Mouse (Mus musculus) urinary bladder, postnatal 36 days (tissue): Measurements from ENCODE around the gene Vdr.

Source experiments
- DNase-seq, 2 experiments: peaks; one replicate each; pipeline ENCODE4 v3.0.0; 2022; ENCODE audit warnings: low spot score in 2 of 2, mixed read lengths in 1 of 2

Vdr gene

GRCm38 (mm10) chr15:97847285-97847684 lies 63.1 kb downstream of the Vdr start:
- DNase-seq, result no peak

DNA sequence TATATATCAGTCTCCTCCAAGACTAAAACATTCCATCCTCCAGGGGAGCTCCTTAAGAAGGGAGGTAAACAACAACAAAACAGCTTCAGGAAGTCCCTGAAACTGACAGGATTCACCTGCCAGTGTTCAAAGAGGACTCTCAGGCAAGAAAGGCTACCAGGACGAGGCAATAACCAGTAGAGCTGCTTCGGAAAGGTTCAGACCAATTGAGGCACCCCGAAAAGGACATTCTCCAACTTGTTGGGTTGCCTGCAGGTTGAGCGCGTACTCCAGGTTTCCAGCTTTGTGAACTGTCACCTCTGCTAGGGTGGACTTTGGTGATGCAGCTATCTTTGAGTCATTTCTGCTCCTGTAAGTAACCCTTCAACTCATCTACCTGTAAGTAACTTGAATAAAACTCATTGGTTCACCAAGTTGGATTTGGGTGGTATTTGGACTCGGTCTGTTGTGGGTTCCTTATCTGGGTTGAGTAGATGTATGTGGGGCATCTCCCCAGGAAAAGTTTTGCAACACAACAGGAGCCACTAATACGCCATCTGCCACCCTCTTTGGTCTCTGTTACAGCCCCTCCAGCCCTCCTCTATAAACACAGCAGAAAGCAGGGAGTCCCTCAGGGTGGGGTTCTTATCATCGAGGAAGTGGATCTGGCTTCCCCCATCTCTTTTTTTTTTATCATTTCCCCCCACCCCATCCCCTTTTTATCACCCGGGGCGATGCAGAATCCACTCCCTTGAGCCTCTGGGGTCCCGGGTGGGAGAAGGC lies 64.1 kb downstream of the Vdr start:
- DNase-seq, result no peak

DNA sequence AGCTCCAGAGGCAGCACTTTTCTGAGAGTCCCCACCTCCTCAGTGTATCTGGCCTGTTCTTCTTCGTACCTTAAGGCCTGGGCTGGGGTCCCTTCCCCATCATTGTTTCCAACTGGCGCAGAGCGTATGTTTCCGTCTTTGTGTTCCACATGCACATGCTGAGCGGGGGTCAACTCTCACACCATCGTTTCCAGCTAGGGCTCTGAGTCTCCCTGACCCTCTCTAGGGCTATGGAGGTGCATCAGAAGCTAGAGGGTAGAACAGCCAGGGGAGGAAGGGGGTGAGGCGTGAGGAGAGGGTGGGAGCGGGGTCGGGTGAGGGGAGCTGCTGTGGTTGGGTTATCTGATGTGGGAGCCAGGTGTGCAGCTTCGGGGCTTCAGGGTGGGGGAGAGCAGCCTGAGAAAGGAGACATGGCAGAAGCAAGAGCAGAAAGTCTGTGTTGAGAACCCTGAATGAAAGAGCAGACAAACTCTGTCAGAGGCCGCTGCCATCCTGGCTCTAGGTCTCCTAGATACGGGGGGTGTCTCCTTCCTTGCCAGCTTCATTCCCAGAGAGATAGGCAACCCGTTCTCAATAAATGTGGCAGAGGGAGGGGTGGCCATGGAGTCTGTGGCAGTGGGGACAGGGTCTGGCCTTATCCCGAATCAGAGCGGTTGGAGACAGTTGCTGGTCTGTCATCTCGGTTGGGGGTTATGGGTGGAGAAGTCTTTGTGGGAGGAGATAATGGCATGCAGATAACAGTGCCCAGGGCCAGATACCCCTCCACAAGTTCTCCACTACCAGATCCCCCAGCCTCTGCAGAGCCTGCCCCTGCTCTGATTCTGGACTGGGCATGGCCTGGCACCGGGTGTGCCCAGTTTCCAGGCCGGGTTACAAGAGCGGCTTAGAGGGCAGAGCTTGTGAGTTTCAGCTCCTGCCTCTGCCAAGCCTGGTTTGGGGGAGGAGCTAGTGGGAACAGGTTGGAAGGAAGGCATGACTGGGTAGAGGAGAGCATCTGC lies 66.1 kb downstream of the Vdr start, which contains the start of gene Hdac7:
Gene Hdac7, minus strand, starts transcription at position 466 of the 998 bp plus-strand sequence.
- DNase-seq, result no peak

DNA sequence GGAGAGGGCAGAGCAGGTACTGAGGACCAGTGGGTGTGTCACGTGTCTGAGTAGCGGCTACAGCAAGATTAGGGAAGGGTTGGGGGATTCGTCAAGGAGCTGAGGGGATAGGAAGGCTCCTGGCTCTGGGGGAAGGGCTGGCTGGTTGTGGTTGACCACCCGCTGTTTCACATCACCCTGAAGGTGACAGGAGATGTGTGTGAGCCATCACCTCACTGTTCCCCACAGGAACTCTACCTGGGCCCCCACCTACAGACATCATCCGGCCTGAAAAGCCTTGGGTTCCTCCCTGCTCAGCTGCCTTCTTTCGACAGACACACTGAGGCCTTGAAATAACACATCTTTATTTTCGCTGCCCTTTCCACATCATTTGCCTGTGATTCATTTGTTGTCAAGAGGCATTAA lies 67.2 kb downstream of the Vdr start:
- DNase-seq, result no peak

GRCm38 (mm10) chr15:97842058-97842457 lies 68.4 kb downstream of the Vdr start:
- DNase-seq, result no peak

DNA sequence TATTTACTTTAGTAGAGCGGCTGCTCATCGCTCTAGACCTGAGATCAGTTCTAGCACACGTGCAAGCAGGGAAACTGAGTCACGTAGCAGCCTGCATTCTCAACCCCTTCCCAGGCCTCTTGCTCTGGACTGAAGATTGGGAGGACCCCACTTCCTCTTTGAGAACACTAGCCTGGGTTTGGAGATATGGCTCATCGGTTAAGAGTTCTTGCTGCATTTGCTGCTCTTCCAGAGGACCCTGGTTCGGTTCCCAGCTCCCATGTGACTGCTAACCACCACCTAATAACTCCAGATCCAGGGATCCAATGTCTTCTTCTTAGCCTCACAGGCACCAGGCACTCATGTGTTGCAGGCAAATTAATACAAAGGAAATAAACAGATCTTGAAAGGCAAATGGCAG lies 69.0 kb downstream of the Vdr start:
- DNase-seq, result no peak

DNA sequence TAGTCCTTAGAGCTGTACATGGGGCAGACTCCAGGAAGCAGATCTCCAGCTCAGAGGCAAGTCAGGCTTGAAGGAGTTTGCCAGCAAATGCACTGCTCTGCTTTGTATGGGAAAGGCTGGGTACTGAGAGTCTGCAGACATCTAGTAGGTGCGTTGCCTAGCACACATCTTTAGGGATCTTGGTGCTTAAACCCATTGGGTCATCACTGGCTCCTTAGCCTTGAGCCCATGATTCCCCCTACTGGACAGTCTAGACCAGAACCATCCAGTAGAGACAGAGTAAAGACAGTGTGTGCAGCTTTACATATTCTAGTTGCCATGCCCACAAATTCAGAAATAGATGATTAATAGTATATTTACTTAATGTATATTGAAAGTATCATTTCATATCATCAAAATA lies 69.6 kb downstream of the Vdr start:
- DNase-seq, result no peak

DNA sequence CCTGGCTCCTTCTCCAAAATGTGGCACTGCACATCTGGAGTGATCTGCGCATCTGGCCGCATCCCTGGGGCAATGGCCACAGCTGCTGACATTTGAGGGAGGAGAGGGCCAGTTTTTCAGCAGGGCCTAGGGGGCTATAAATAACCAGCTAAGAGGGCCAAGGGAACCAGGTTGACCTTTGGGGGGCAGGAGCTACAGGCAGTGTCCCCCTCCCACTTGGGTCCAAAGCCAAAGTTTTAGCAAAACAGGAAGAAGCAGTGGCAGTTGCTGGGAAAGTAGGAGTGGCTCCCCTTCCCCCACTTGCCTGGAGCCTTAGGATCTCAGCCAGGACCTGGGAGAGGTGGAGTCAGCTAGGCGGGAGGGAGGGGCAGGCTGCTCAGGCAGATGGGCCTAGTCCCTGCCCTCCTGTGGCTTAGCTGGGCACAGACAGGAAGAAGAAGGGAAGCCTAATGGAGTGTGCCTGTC lies 70.4 kb downstream of the Vdr start:
- DNase-seq, result peak in 1 of 2 experiments; percentile 71

- no peak for DNase-seq
Observed at GRCm38 (mm10) chr15:97839473-97839872, 71.0 kb downstream of the Vdr start.

DNA sequence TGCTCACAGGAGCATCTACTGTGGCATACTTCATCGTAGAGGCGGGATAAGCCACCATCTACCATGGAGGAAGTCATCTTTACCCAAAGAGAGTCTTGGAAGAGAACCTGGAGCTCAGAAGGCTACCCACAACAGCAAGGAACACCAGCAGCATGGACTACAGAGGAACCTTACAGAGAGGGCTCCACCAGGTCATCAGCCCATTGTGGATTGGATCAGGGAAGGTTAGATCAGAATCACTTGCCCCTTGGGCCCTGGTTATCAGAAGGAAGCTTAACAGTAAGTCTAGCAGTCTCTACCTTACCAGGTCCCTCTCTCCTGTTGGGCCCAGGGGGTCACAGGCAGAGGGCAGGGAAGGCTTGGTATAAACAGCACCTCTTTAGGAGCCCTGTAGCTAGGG lies 71.4 kb downstream of the Vdr start:
- DNase-seq, result no peak

DNA sequence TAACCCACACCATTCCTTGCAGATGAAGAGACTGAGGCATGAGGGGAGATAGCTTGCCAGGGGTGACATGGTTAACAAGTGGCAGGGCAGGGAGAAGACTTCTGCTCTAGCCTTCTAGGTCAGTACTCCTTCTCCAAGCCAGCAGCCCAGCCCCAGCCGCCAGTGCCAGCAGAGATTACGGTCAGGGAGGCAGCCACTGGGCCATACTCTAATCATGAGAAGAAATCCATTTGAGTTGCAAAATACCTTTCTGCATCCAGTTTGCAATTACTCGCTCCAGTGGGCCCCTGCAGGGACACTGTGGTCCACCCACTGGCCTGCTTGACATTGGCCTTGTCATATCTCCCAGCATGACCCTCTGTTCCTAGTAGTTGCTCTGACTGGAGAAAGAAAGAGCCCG lies 72.0 kb downstream of the Vdr start:
- peak in 1 of 2 experiments; percentile 68 for DNase-seq

- DNase-seq, result peak in 1 of 2 experiments; percentile 58
Observed at GRCm38 (mm10) chr15:97837491-97838061, 72.9 kb downstream of the Vdr start.

- DNase-seq, result no peak
Observed at GRCm38 (mm10) chr15:97836894-97837247, 73.6 kb downstream of the Vdr start.

- DNase-seq, result no peak
Observed at GRCm38 (mm10) chr15:97836153-97836893, 74.1 kb downstream of the Vdr start.

GRCm38 (mm10) chr15:97832764-97833479 lies 77.5 kb downstream of the Vdr start:
- DNase-seq, result no peak

- DNase-seq, result no peak
Observed at GRCm38 (mm10) chr15:97831987-97832640, 78.3 kb downstream of the Vdr start.

DNA sequence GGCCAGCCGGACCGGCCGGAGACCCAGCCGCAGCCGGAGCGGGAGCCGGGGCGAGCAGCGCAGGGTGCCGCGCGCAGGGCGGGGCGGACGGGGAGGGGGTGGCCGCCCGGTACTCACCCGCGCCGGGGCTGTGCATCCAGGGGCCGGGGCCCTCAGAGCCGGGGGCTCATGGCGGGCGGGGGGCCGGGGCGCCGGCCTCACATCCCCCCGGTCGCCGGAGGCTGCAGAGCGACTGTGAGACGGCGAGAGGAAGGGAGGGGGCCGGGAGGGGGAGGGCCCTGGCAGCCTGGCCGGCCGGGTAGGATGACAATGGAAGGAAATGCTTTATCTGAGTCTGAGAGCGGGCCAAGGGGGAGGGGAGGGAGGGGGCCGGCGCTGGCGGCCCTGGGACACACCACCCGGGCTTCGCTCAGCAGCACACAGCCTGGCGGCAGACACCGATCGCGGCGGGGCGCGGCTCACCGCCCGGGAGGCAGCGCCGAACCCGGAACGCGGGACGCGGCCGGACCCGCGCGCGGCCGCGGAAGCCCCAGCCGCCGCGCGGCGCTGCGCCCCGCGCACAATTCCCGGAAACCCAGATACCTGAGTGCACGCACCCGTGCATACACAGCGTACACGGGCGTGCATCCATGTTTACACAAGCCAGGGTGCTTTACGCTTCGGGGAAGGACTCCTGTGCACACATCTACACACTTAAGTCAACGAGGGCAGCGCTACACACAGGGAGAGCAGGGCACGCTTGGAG lies 79.0 kb downstream of the Vdr start:
- DNase-seq, result peak; percentile 39 to 55

DNA sequence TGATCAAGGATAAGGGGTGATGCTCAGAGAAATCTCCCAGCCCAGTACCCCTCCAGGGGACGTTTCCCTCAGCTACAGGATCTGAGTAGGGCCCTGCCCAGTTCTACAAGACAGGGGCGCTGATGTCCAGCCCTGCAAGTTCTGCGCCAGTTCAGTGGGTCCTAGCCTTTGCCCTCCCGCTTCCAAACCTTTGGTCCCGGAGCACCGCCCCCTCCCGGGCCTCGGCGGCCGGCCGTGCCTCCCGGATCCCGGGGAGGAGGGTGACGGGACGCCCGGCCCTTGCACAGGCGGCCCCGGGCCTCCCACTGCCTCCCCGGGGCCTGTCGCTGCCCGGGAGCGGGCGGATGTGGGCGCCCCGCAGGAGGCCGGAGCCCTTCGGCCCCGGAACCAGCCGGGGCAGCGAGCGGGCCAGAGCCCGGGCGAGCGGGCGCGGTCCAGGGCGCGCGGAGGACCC lies 79.6 kb downstream of the Vdr start:
- no peak for DNase-seq

DNA sequence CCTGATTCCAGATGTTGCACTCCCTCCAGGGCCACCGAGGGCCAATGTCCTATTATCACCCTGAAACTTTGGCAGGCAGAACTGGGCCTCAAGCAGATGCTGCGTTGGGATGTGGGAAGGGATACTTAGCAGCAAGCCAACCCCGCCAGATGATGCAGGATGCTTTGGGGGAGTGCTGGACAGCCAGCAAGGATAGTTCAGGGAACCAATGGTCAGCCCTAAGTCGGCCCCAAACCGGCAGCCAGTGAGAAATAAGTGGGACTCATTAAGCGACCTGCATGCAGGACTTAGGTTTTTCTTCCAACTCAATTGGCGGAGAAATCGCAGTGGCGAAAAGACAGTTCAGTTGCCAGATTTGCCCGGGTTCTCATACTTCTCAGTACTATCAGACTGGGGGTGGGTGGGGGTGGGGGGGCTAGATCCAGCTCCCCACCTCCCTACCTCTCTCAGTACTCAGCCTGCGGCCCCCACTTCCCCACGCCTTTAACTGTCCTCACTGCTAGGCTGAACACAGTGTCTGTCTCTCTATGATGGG lies 80.1 kb downstream of the Vdr start:
- DNase-seq, result no peak
